Mouse (Mus musculus): Measurements from ENCODE around the gene Fbxl13. TPM values are rescaled to one million over a fixed set of nuclear protein-coding genes. Genes with fewer than 3 reads are reported as not detected.

Fbxl13 gene
- polyA plus RNA-seq, 1 experiment from 2014 or later, result 0.46 TPM

DNA sequence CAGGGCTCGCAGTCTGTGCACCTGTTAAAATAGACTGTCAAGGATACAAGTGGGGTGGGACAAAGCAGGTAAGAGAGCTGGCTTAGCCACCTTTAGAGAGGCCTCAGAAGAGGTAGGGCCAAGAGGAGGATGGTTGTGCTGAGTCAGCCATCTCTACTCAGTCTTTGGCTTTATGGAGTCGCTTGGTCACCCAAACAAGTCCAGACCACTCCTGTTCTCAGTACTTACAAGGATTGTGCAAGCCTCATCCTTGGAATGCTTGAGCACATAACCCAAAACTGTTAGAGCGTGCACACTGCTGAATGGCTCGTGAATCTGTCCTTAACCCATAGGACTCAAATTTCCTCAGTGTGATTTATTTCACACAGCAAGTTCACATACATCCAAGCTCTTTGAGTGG, 91.7 kb downstream of the Fbxl13 start:
- Histone ChIP-seq H3K36me3 (ENCODE audit: insufficient read depth, low read length) (no peaks in the 10 kb centered on the region), H3K27me3 (ENCODE audit: insufficient read depth, low read length) (no peaks in the 10 kb centered on the region), H3K4me2 (ENCODE audit: low read length) (no peak overlapping the region), H3K4me1 (replicated peaks; ENCODE audit: insufficient read depth, low read length) (no peaks in the 10 kb centered on the region; the same call in 1 of the 2 replicates), H3K27ac (no peak overlapping the region), H3K9ac (ENCODE audit: low read depth, low read length) (no peak overlapping the region), H3K9me3 (replicated peaks; ENCODE audit: low read length) (no peaks in the 10 kb centered on the region), H3K4me3 (replicated peaks; ENCODE audit: low read depth, low read length) (no peak overlapping the region)
- ATAC-seq (replicated peaks; ENCODE audit: low FRiP score, low read depth) (peak; percentile 98), DNase-seq (ENCODE audit: low spot score) (peak; percentile 86)
- 52% methylated on average over 4 of the region's 4 CpGs for WGBS
- no peak for TF ChIP-seq CTCF (IDR thresholded peaks at IDR 0.05; ENCODE audit: low read depth)

- ATAC-seq (replicated peaks; ENCODE audit: low FRiP score, low read depth) (no peak), DNase-seq (ENCODE audit: low spot score) (no peak)
- Histone ChIP-seq H3K36me3 (ENCODE audit: insufficient read depth, low read length) (no peaks in the 10 kb centered on the region), H3K27ac (no peak overlapping the region), H3K4me2 (ENCODE audit: low read length) (no peak overlapping the region), H3K9ac (ENCODE audit: low read depth, low read length) (no peak overlapping the region), H3K4me3 (replicated peaks; ENCODE audit: low read depth, low read length) (no peak overlapping the region), H3K27me3 (ENCODE audit: insufficient read depth, low read length) (no peaks in the 10 kb centered on the region), H3K4me1 (replicated peaks; ENCODE audit: insufficient read depth, low read length) (no peaks in the 10 kb centered on the region; the same call in 1 of the 2 replicates), H3K9me3 (replicated peaks; ENCODE audit: low read length) (no peaks in the 10 kb centered on the region)
- TF ChIP-seq CTCF (IDR thresholded peaks at IDR 0.05; ENCODE audit: low read depth), result no peak
- 80% methylated on average over 8 of the region's 8 CpGs for WGBS
Observed at GRCm38 (mm10) chr5:21547005-21547404, 98.4 kb downstream of the Fbxl13 start.

DNA sequence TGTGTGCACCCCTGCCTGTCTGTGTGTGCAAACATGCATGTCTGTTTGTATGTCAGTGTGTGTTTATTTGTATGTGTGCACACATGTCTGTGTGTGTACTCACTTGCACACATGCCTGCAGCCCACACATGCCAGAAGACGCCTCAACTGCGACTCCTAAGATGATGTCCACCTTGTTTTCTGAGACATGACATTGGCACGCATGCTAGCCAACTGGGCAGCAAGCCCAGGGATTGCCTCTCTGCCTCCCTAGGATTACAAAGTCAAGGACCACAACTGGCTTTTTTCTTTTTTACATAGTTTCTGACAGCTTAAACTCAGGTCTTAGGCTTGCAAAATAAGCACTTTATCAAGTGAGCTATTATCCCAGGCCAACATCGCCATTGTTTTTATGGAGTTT, 99.6 kb downstream of the Fbxl13 start:
- peak overlapping the region; percentile 49 for H3K4me2 ChIP-seq (ENCODE audit: low read length)
- H3K4me3 ChIP-seq (replicated peaks; ENCODE audit: low read depth, low read length), result no peak overlapping the region
- H3K27ac ChIP-seq, result no peak overlapping the region
- TF ChIP-seq CTCF (IDR thresholded peaks at IDR 0.05; ENCODE audit: low read depth), result no peak
- no peaks in the 10 kb centered on the region for H3K9me3 ChIP-seq (replicated peaks; ENCODE audit: low read length)
- ATAC-seq (replicated peaks; ENCODE audit: low FRiP score, low read depth) (no peak), DNase-seq (ENCODE audit: low spot score) (no peak)
- 65% methylated on average over 4 of the region's 4 CpGs for WGBS
- no peaks in the 10 kb centered on the region for H3K36me3 ChIP-seq (ENCODE audit: insufficient read depth, low read length)
- no peaks in the 10 kb centered on the region for H3K27me3 ChIP-seq (ENCODE audit: insufficient read depth, low read length)
- no peak overlapping the region for H3K9ac ChIP-seq (ENCODE audit: low read depth, low read length)
- H3K4me1 ChIP-seq (replicated peaks; ENCODE audit: insufficient read depth, low read length), result no peaks in the 10 kb centered on the region; the same call in 1 of the 2 replicates

DNA sequence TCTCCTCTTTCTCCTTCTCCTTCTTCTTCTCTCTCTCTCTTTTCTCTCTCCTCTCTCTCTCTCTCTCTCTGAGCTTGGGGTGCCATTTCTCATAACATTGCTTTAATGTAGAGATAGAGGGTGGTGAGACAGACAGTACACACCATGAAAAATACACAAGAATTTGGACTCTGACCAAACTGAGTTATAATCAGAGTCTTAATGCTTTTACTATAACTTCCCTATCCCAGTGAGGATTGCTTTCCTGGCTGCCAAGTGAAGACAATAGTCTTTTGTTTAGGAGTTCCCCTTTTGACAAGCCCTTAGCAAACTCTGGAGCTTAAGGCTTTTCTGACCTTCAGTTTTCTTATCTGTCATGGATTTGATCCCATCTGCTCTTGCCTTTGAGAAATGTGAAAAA, 100.2 kb downstream of the Fbxl13 start:
- peak overlapping the region; percentile 49 for H3K4me2 ChIP-seq (ENCODE audit: low read length)
- H3K27ac ChIP-seq, result no peak overlapping the region
- H3K9me3 ChIP-seq (replicated peaks; ENCODE audit: low read length), result no peaks in the 10 kb centered on the region; the same call in 1 of the 2 replicates
- H3K4me3 ChIP-seq (replicated peaks; ENCODE audit: low read depth, low read length), result peak overlapping the region; percentile 34
- no peak for TF ChIP-seq CTCF (IDR thresholded peaks at IDR 0.05; ENCODE audit: low read depth)
- ATAC-seq (replicated peaks; ENCODE audit: low FRiP score, low read depth), result no peak
- no peaks in the 10 kb centered on the region for H3K36me3 ChIP-seq (ENCODE audit: insufficient read depth, low read length)
- no peaks in the 10 kb centered on the region; the same call in 1 of the 2 replicates for H3K4me1 ChIP-seq (replicated peaks; ENCODE audit: insufficient read depth, low read length)
- DNase-seq (ENCODE audit: low spot score), result no peak
- H3K9ac ChIP-seq (ENCODE audit: low read depth, low read length), result no peak overlapping the region
- no peaks in the 10 kb centered on the region for H3K27me3 ChIP-seq (ENCODE audit: insufficient read depth, low read length)

DNA sequence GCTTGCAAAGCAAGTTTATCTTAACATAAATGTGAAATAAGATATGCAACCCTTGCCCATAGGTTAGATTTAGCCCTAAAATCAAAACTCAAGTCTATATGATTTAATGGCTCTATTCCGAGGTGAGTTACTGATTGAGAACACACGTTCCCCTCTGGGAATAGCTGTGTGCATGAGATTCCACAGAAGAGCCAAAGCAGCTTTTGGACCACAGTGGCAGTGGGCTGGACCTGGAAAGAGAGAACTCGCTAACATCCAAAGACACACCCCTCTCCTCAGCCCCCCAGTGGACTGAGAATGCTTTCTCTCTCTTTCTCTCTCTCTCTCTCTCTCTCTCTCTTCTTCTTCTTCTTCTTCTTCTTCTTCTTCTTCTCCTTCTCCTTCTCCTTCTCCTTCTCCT, 100.6 kb downstream of the Fbxl13 start:
- Histone ChIP-seq H3K4me1 (replicated peaks; ENCODE audit: insufficient read depth, low read length) (no peaks in the 10 kb centered on the region; the same call in 1 of the 2 replicates), H3K9me3 (replicated peaks; ENCODE audit: low read length) (no peaks in the 10 kb centered on the region; the same call in 1 of the 2 replicates), H3K9ac (ENCODE audit: low read depth, low read length) (peak overlapping the region; percentile 56; the same call in 1 of the 2 replicates), H3K27ac (peak overlapping the region; percentile 88), H3K36me3 (ENCODE audit: insufficient read depth, low read length) (no peaks in the 10 kb centered on the region), H3K4me3 (replicated peaks; ENCODE audit: low read depth, low read length) (peak overlapping the region; percentile 34), H3K4me2 (ENCODE audit: low read length) (peak overlapping the region; percentile 49), H3K27me3 (ENCODE audit: insufficient read depth, low read length) (no peaks in the 10 kb centered on the region)
- WGBS, result 43% methylated on average over 3 of the region's 3 CpGs
- DNase-seq (ENCODE audit: low spot score) (peak; percentile 64), ATAC-seq (replicated peaks; ENCODE audit: low FRiP score, low read depth) (no peak)
- no peak for TF ChIP-seq CTCF (IDR thresholded peaks at IDR 0.05; ENCODE audit: low read depth)

GRCm38 (mm10) chr5:21543409-21544201, 101.8 kb downstream of the Fbxl13 start, which contains the start of gene Lrrc17:
Lrrc17 (plus strand) TSS chr5:21543559.
- 14% methylated on average over 17 of the region's 17 CpGs for whole genome bisulfite sequencing
- no peaks in the 10 kb centered on the region for H3K36me3 ChIP-seq (ENCODE audit: insufficient read depth, low read length)
- TF ChIP-seq CTCF (IDR thresholded peaks at IDR 0.05; ENCODE audit: low read depth), result no peak

More at GRCm38 (mm10) chr5:21543409-21544201, 101.8 kb downstream of the Fbxl13 start, which contains the start of gene Lrrc17:
- ATAC-seq (replicated peaks; ENCODE audit: low FRiP score, low read depth) (peak; percentile 85), DNase-seq (ENCODE audit: low spot score) (peak; percentile 94)
- H3K4me1 ChIP-seq (replicated peaks; ENCODE audit: insufficient read depth, low read length), result no peaks in the 10 kb centered on the region; the same call in 1 of the 2 replicates
- H3K9me3 ChIP-seq (replicated peaks; ENCODE audit: low read length), result no peaks in the 10 kb centered on the region; the same call in 1 of the 2 replicates
- peak within 1 kb of the TSS; percentile 88 for H3K27ac ChIP-seq
- peak within 1 kb of the TSS; percentile 56 for H3K9ac ChIP-seq (ENCODE audit: low read depth, low read length)
- peak within 1 kb of the TSS; percentile 34 for H3K4me3 ChIP-seq (replicated peaks; ENCODE audit: low read depth, low read length)
- H3K27me3 ChIP-seq (ENCODE audit: insufficient read depth, low read length), result no peaks in the 10 kb centered on the region
- H3K4me2 ChIP-seq (ENCODE audit: low read length), result peak within 1 kb of the TSS; percentile 49

All from kidney, postnatal 0 days (tissue).